Mouse (Mus musculus) G1E-ER4 (cell line): ENCODE data around the gene Prmt7. TPM values are rescaled to one million over a fixed set of nuclear protein-coding genes. Genes with fewer than 3 reads are reported as not detected.

Source experiments
- GATA1 ChIP-seq: IDR thresholded peaks from one replicate; pipeline ENCODE4 v1.8.0; 2012; ENCODE audit warnings: low read length, inconsistent platforms
- polyA plus RNA-seq: library from polyadenylated mRNA; stranded (reverse); fragments of >175 nt; gene quantifications from 2 replicates; pipeline ENCODE4 v1.2.3, GENCODE M21; 2012

The Prmt7 gene
- polyA plus RNA-seq, 1 experiment, result 16.6 TPM

DNA sequence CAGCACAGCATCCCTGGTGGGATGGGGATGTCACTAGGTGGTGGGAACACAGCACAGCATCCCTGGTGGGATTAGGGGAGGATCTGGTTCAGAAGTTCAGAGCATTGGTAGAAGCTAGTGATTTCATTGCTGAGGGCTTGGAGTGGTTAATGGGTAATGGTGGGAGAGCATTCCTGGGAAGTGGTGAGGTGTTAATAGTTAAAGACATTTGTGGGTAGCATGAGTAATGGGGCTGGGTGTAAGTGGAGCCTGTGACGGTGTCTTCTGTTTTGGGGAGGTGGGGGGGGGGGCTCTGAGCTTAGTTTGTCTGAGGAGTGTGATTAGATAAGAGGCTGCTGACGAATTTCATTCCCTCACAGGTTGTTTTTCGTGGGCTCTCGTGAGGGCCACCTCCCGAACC, 16.7 kb upstream of the Prmt7 start:
- TF ChIP-seq GATA1, result no peak

- no peak for TF ChIP-seq GATA1
Observed at GRCm38 (mm10) chr8:106198741-106199140, 12.0 kb upstream of the Prmt7 start.

GRCm38 (mm10) chr8:106210035-106210731, 553 bp upstream of the Prmt7 start:
- no peak for TF ChIP-seq GATA1

DNA sequence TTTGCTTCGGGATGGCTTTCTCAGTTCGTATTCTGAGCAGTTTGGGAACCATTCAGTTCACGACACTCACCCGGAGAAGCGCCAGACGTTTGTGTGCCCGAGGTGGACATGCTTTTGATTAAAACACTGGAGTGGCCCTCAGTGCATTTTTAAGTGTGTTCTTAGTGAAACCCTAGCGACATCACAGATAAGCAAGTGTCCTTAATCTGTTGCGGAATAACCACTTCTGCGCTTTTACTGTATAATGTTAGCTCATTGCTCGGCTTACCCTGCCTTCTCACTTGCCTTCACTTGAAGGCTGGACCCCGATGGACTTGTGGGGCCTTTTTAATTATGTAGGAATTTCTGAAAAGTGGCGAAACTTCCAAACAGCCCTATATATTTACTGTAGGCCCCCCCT, 685 bp downstream of the Prmt7 start:
- no peak for TF ChIP-seq GATA1

DNA sequence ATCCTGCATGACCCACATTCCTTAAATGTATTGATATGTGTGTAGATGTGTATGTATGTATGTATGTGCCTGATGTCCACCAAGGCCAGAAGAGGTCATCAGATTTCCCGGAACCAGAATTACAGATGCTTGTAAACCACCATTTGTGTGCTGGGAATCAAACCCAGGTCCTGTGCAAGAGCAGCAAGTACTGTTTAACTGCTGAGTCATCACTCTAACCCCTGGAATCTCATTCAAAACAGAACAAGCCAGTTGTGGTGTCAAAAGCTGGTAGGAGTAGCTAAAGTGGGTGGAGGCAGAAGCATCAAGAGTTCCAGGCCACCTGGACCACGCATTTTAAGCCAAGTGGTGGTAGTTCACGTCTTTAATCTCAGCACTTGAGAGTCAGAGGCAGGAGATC, 3.2 kb downstream of the Prmt7 start:
- TF ChIP-seq GATA1, result no peak

DNA sequence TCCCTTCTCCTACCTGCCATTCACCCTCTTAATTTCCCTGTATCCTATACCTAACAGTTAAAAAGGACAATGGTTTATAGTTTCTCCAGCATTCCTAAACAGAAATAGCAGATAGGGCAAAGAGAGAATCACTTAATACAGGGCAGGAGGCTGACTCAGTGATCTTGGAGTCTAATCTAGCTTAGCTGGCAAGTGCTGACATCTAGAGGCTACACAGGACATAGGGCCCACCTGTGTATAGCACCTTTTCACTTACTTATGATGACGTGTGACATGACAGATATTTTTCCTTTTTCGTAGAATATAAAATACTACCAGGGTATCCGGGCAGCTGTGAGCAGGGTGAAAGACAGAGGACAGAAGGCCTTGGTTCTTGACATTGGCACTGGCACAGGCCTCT, 8.9 kb downstream of the Prmt7 start:
- TF ChIP-seq GATA1, result no peak

GRCm38 (mm10) chr8:106226589-106226988, 15.9 kb downstream of the Prmt7 start:
- TF ChIP-seq GATA1, result no peak

DNA sequence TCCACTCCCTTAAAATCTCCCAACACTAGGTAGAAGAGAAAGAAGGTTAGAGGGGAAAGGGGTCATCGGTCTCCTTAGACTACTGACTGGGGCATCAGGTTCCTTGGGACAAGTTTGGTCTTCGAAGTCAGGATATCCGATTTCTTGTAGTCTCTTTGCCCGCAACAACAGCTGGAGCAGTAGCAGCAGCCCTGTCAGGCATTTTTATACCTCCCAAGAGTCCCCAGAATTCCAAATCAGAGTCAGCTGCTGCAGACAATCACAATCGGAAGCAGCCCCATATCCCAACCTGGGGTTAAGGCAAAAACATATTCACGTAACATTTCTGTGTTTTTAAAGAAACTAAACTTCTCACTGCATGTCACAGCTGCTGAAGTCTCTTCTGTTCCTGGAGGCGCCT, 20.8 kb downstream of the Prmt7 start:
- no peak for TF ChIP-seq GATA1

GRCm38 (mm10) chr8:106232751-106233150, 22.0 kb downstream of the Prmt7 start:
- no peak for TF ChIP-seq GATA1

DNA sequence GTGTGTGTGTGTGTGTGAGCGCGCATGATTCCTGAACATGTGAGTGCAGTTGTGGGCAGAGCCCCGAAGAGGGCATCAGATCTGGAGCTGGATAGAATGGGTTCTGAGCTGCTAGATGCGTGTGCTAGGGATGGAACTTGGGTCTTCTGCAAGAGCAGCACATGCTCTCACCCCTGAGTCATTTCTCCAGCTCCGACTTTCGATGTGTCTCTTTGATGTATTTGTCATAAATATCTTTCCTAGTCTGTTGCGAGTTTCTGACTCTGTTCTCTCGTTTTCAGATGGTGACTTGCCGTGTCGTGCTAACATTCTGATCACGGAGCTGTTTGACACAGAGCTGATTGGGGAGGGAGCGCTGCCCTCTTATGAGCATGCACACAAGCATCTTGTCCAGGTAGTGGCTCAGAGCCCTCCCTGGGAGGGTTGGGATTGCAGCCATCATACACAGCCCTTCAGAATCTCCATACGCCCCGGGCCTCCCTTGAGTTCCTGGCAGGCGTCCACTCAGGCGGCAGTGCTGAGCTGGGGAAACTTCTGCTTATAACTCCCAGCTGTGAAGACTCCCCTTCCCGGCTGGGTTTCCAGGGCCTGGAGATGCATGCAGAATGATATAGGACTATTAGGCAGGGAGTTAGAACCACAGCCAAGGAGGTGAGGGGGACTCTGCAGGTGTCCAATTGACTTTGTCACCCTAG, 24.0 kb downstream of the Prmt7 start:
- no peak for TF ChIP-seq GATA1

DNA sequence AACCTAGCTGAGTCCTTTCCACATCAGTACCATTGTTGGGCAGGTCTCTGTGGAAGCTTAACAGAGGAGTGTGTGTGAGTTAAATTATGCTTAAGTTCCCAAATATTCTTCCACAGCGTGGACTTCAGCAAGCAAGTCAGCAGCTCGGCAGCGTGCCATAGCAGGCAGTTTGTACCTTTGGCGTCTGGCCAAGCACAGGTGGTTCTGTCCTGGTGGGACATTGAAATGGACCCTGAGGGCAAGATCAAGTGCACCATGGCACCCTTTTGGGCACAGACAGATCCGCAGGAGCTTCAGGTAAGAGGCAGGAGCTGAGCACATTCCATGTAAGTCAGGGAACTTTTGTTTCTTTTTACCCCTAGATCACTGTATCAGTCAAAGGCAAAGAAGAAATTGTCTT, 26.4 kb downstream of the Prmt7 start:
- no peak for TF ChIP-seq GATA1

GRCm38 (mm10) chr8:106250186-106250585, 39.5 kb downstream of the Prmt7 start:
- TF ChIP-seq GATA1, result no peak

GRCm38 (mm10) chr8:106258169-106258568, 47.4 kb downstream of the Prmt7 start:
- no peak for TF ChIP-seq GATA1

GRCm38 (mm10) chr8:106259579-106260255, 49.0 kb downstream of the Prmt7 start:
- no peak for TF ChIP-seq GATA1

DNA sequence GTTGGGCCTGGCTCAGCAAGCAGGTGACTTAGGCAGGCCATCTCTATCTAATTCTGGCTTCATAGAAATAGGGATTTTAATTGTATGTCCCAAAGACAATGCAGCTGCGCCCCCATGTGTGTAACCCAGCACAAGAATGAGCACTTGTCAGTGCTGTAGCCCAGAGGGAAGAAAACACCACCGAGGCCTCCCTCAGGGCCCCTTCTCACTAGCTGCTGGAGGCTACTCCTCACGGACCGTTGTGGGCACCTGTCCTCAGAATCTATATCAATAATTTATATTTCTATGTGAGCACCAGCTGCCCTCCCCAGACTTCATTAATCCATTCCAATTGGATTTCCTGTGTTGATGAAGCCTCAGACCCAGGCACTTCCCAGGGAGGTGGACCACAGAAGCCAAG, 50.2 kb downstream of the Prmt7 start:
- TF ChIP-seq GATA1, result no peak

DNA sequence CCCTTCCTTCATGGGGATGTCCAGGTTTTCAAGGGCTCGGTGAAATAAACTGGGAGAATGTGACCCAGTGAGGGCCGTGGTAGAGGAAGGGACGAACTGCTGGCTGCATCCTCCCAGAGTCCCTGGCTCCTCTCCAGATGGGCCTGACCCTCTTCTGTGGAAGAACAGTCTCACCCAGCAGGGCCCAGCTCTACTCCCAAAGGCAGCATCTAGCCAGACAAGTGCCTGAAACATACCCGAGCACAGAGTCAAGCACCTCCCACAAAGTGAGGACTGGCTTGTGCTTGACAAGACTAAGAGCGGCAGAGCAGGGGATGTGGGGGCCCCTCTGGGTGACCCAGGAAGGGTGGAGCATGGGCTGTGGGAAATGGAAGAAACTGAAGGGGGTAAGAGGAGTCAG, 51.6 kb downstream of the Prmt7 start:
- no peak for TF ChIP-seq GATA1

DNA sequence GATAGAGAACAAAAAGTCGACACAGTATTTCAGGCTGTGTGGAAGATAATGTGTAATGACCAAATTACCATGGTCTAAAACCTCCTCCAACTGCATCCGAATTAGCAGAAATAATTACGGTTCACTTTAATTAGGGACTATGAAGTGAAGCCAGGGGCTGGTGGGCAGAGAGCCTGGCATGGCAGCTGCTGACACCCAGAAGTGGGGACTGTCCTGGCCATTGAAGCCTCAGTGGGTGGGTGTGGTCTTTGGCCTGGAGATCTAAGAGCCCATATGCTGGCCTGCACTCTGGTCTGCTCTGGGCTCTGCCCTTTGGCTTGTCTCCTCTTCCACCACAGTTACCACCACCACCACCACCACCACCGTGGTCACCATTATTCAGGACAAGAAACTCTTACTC, 53.2 kb downstream of the Prmt7 start:
- no peak for TF ChIP-seq GATA1
